Mouse (Mus musculus): ENCODE data around the gene Ssh2. TPM values are rescaled to one million over a fixed set of nuclear protein-coding genes. Genes with fewer than 3 reads are reported as not detected.

Gene Ssh2
- polyA plus RNA-seq, 2 experiments: 7.7 to 10.0 TPM

DNA sequence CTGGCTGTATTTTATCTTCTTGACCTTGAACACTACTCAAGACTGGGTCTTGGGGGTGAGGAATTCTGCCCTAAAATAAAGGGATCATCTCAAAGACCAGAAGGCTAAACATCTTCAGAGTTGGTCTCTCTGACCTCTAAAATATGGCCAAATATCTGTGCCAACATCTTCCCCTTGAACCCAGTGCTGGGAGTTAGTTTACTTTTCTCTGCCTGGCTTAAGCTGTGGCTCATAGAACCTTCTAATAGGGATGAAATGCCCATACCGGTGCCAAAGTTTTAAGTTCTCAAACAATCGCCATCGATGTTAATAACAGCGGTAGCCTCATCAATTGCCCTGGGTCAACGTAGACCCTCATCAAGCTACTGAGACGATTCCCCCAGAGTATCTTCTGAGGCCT lies 245.8 kb downstream of the Ssh2 start:
- no peak for TF ChIP-seq POLR2A (IDR thresholded peaks at IDR 0.05; ENCODE audit: borderline replicate concordance, extremely low read depth, insufficient read depth, insufficient read length)
- H3K27me3 ChIP-seq (ENCODE audit: control insufficient read depth, insufficient read depth, low read length): peaks cover 51% of the 10 kb centered on the region
- no peaks in the 10 kb centered on the region for H3K9me3 ChIP-seq (ENCODE audit: control insufficient read depth, low read length)
- WGBS: 4% methylated on average over 6 of the region's 6 CpGs
- peak overlapping the region; percentile 53 for H3K9ac ChIP-seq (ENCODE audit: low read depth, low read length, severe bottlenecking)
- DNase-seq (ENCODE audit: low spot score): no peak
- ATAC-seq (ENCODE audit: low FRiP score, low read depth): no peak
- peaks cover 9% of the 10 kb centered on the region; the same call in 1 of the 2 replicates for H3K4me1 ChIP-seq (ENCODE audit: control insufficient read depth, insufficient read depth, low read length)
- H3K27ac ChIP-seq (replicated peaks; ENCODE audit: low read depth, low read length): no peak overlapping the region
- H3K4me3 ChIP-seq (replicated peaks; ENCODE audit: low read length): peak overlapping the region; percentile 55
- peaks cover under 1% of the 10 kb centered on the region; the same call in 1 of the 2 replicates for H3K36me3 ChIP-seq (ENCODE audit: control insufficient read depth, insufficient read depth, low read length)
- H3K4me2 ChIP-seq (replicated peaks; ENCODE audit: low read depth, low read length, severe bottlenecking): peak overlapping the region; percentile 100

DNA sequence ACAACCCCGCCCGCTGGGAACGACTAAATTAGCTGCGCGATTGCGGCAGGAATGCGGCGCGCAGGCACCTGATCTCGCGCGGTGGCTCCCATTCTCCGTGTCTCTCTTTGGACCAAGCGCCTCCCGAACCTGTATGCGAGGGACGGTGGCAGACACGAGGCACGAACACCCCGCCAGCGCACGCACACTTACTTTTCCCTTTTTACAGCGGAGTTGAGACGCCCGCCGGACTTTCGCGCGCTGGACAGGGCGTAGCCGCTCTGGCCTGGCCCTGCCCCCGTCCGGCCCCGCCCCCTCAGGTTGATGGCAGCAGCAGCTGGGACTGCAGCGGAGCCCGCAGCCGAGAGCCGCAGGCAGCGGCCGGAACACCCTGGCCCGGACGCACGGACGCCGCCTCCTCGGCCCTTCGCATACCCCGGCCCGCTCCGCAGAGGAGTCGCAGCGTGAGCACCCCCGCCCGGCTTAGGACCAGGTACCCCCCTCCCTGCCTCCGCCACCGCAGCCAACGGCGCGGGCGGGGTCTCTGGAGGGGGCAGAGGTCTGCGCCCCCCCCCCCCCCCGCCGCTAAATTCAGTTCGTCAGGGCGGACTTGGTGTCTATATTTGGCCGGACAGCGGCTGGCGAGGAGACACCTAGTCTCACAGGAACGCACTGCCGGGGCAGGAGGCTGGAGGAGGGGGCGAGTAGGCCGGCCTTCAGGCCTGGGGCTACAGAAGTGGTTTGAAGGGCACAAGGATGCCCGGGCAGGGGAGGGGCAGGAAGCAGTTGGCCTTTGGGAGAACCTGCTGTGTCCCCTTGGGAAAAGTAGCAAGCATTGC lies 246.4 kb downstream of the Ssh2 start, which contains the start of gene Coro6:
Gene Coro6 (plus strand): TSS at position 129 of the 818 bp plus-strand sequence.
- no peak for TF ChIP-seq POLR2A (IDR thresholded peaks at IDR 0.05; ENCODE audit: borderline replicate concordance, extremely low read depth, insufficient read depth, insufficient read length)
- Histone ChIP-seq H3K27ac (replicated peaks; ENCODE audit: low read depth, low read length) (no peak within 1 kb of the TSS), H3K4me3 (replicated peaks; ENCODE audit: low read length) (peak within 1 kb of the TSS; percentile 55), H3K9ac (ENCODE audit: low read depth, low read length, severe bottlenecking) (peak within 1 kb of the TSS; percentile 53), H3K36me3 (ENCODE audit: control insufficient read depth, insufficient read depth, low read length) (no peaks in the 10 kb centered on the region), H3K9me3 (ENCODE audit: control insufficient read depth, low read length) (no peaks in the 10 kb centered on the region), H3K4me1 (ENCODE audit: control insufficient read depth, insufficient read depth, low read length) (peaks cover 9% of the 10 kb centered on the region; the same call in 1 of the 2 replicates), H3K27me3 (ENCODE audit: control insufficient read depth, insufficient read depth, low read length) (peaks cover 58% of the 10 kb centered on the region), H3K4me2 (replicated peaks; ENCODE audit: low read depth, low read length, severe bottlenecking) (peak within 1 kb of the TSS; percentile 100)
- DNase-seq (ENCODE audit: low spot score) (no peak), ATAC-seq (ENCODE audit: low FRiP score, low read depth) (peak; percentile 78)
- 2% methylated on average over 60 of the region's 73 CpGs for WGBS

DNA sequence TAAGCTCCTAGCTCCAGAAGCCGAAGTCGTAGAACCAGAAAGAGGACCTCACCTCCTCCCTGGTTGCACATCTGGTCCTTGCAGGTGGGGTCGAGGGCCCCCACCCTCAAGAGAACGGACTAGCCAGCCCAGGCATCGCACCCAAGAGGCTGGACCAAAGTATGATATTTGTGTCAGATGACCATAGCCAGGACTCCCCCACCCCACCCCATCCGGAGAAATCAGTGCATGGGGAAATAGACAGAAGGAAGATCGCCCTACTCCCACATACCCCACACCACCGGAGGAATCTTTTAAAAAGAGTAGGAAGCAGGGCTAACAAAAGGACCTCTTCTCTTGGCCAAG lies 247.0 kb downstream of the Ssh2 start:
- Histone ChIP-seq H3K4me2 (replicated peaks; ENCODE audit: low read depth, low read length, severe bottlenecking) (peak overlapping the region; percentile 100), H3K4me1 (ENCODE audit: control insufficient read depth, insufficient read depth, low read length) (peaks cover 9% of the 10 kb centered on the region; the same call in 1 of the 2 replicates), H3K9ac (ENCODE audit: low read depth, low read length, severe bottlenecking) (peak overlapping the region; percentile 53; the same call in 1 of the 2 replicates), H3K4me3 (replicated peaks; ENCODE audit: low read length) (peak overlapping the region; percentile 55), H3K9me3 (ENCODE audit: control insufficient read depth, low read length) (no peaks in the 10 kb centered on the region), H3K27ac (replicated peaks; ENCODE audit: low read depth, low read length) (no peak overlapping the region), H3K36me3 (ENCODE audit: control insufficient read depth, insufficient read depth, low read length) (no peaks in the 10 kb centered on the region), H3K27me3 (ENCODE audit: control insufficient read depth, insufficient read depth, low read length) (peaks cover 62% of the 10 kb centered on the region)
- TF ChIP-seq POLR2A (IDR thresholded peaks at IDR 0.05; ENCODE audit: borderline replicate concordance, extremely low read depth, insufficient read depth, insufficient read length): no peak
- 37% methylated on average over 8 of the region's 8 CpGs for WGBS
- no peak for ATAC-seq (ENCODE audit: low FRiP score, low read depth)
- DNase-seq (ENCODE audit: low spot score): no peak

DNA sequence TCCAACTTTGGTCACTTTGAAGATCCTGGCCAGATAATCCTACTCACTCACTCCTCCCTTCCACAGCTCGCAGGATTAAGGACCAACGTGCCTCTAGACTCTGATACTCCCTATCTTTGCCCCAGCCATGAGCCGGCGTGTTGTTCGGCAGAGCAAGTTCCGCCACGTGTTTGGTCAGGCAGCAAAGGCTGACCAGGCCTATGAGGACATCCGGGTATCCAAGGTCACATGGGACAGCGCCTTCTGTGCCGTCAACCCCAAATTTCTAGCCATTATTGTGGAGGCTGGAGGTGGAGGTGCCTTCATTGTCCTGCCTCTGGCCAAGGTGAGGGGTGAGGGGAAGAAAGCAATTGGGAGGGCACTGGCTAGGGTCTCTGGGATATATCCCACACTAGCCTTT lies 247.7 kb downstream of the Ssh2 start:
- WGBS: 70% methylated on average over 10 of the region's 10 CpGs
- Histone ChIP-seq H3K27me3 (ENCODE audit: control insufficient read depth, insufficient read depth, low read length) (peaks cover 64% of the 10 kb centered on the region), H3K4me3 (replicated peaks; ENCODE audit: low read length) (no peak overlapping the region), H3K27ac (replicated peaks; ENCODE audit: low read depth, low read length) (no peak overlapping the region), H3K4me1 (ENCODE audit: control insufficient read depth, insufficient read depth, low read length) (peaks cover 9% of the 10 kb centered on the region; the same call in 1 of the 2 replicates), H3K4me2 (replicated peaks; ENCODE audit: low read depth, low read length, severe bottlenecking) (no peak overlapping the region), H3K9me3 (ENCODE audit: control insufficient read depth, low read length) (no peaks in the 10 kb centered on the region), H3K36me3 (ENCODE audit: control insufficient read depth, insufficient read depth, low read length) (no peaks in the 10 kb centered on the region), H3K9ac (ENCODE audit: low read depth, low read length, severe bottlenecking) (no peak overlapping the region)
- ATAC-seq (ENCODE audit: low FRiP score, low read depth): no peak
- TF ChIP-seq POLR2A (IDR thresholded peaks at IDR 0.05; ENCODE audit: borderline replicate concordance, extremely low read depth, insufficient read depth, insufficient read length): no peak
- DNase-seq (ENCODE audit: low spot score): no peak

DNA sequence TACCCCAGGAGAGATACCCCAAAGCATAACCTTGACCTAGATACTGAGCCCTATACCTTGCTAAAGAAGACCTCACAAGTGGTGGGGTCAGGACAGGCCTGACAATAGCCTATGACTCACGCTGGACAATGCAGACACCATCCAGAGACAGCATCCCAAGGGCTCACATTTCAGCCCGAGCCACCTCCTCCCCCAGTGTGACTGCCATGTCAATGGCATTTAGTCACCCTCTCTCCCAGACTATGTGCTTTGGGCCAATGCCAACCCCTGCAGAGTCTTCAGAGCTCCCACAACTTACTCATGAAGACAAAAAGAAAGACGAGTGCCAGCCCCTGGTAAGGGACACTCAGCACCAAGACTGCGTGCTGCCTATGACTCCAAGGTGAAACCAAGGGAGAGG lies 248.6 kb downstream of the Ssh2 start:
- no peaks in the 10 kb centered on the region for H3K36me3 ChIP-seq (ENCODE audit: control insufficient read depth, insufficient read depth, low read length)
- no peaks in the 10 kb centered on the region for H3K9me3 ChIP-seq (ENCODE audit: control insufficient read depth, low read length)
- no peak overlapping the region for H3K9ac ChIP-seq (ENCODE audit: low read depth, low read length, severe bottlenecking)
- H3K4me2 ChIP-seq (replicated peaks; ENCODE audit: low read depth, low read length, severe bottlenecking): no peak overlapping the region
- H3K27me3 ChIP-seq (ENCODE audit: control insufficient read depth, insufficient read depth, low read length): peaks cover 67% of the 10 kb centered on the region
- peaks cover 9% of the 10 kb centered on the region; the same call in 1 of the 2 replicates for H3K4me1 ChIP-seq (ENCODE audit: control insufficient read depth, insufficient read depth, low read length)
- DNase-seq (ENCODE audit: low spot score): no peak
- no peak overlapping the region for H3K27ac ChIP-seq (replicated peaks; ENCODE audit: low read depth, low read length)
- H3K4me3 ChIP-seq (replicated peaks; ENCODE audit: low read length): no peak overlapping the region
- WGBS: 72% methylated on average over 4 of the region's 4 CpGs
- TF ChIP-seq POLR2A (IDR thresholded peaks at IDR 0.05; ENCODE audit: borderline replicate concordance, extremely low read depth, insufficient read depth, insufficient read length): no peak
- no peak for ATAC-seq (ENCODE audit: low FRiP score, low read depth)
